Mouse (Mus musculus) G1E (cell line): ENCODE results near the gene Hdhd5.

Experiments used
- CTCF ChIP-seq: IDR thresholded peaks from 2 replicates; pipeline ENCODE4 v1.5.1; 2012; ENCODE audit warnings: low read depth, low read length, inconsistent platforms, mixed read lengths
- TAL1 ChIP-seq: conservative IDR thresholded peaks from 2 replicates; pipeline ENCODE4 v1.6.1; 2012; ENCODE audit warnings: low read depth, low read length, inconsistent platforms, mixed read lengths

DNA sequence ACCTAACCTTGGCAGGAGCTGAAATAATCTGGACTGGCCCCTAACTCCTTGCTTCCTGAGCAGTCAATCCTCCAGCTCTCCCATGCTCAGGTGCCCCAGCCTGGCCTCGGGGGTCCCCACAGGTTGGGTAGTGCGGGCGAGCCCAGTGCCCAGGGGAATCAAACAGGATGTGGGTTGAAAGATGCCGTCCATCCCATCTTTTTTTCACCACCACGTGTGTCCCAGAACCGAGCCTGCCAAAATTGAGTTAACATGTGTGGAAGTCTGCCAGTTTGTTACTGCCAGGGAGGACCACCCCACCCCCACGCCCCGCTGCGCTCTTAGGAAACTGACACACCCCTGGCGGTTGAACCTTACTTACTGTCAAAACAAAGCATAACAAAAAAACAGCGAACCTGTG lies 67.2 kb downstream of the Hdhd5 start:
- TF ChIP-seq TAL1 (no peak), CTCF (no peak)
